10 mouse cellular contexts compared by ENCODE assay signal in the genomic region with DNA sequence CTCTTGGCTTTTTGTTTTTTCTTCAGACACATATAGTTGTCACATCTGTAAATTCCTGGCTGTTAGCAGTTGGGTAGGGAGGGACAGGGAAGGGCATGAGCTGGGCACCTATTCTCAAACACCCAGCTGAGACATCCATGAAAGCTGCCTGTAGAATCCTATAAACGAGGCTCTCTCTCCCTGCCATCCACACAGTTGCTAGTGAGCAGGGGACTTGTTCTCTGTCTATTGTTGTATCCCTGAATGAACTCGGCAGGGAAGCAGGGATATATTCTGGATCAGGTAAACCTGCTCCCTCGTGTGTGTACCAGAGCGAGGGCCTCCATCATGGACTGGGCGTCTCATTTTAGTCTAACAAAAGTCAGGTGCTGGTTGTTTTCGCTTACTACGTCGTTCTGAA.
DNase-seq lines count a peak whose midpoint lies in the region; ATAC-seq and TF ChIP-seq lines count a peak whose summit lies in the region.
"Had no signal": no experiment of that assay in that cellular context is flagged by ENCODE, and none has a peak within 500 bp of the region (broad histone marks: within the 10 kb centered on the region; RNA-seq: fewer than 3 reads in every experiment).

No protein-coding gene starts in this region.

- no peak overlapping the region for H3K4me2 ChIP-seq in heart, embryonic 11.5 days
- H3K4me2 ChIP-seq in midbrain, embryonic 12.5 days (replicated peaks) = peak overlapping the region; percentile 16; the same call in 1 of the 2 replicates
- H3K4me2 ChIP-seq in midbrain, postnatal 0 days (ENCODE audit: low read depth, low read length, poor library complexity, severe bottlenecking) = no peak overlapping the region
- 0 out of 2 replicates have a peak overlapping the region, but pooled peaks have one; percentile 32 for H3K4me2 ChIP-seq in hindbrain, embryonic 15.5 days
- H3K4me2 ChIP-seq in neural tube, embryonic 13.5 days = no peak overlapping the region

- WGBS in heart, embryonic 11.5 days (ENCODE audit: insufficient replicate concordance) = 83% methylated on average over 8 of the region's 8 CpGs
- 53% methylated on average over 8 of the region's 8 CpGs for WGBS in midbrain, embryonic 12.5 days
- 53% methylated on average over 8 of the region's 8 CpGs for WGBS in midbrain, postnatal 0 days
- 60% methylated on average over 8 of the region's 8 CpGs for WGBS in hindbrain, embryonic 15.5 days
- 55% methylated on average over 8 of the region's 8 CpGs for WGBS in neural tube, embryonic 13.5 days

- H3K4me1 ChIP-seq in heart, embryonic 11.5 days (ENCODE audit: control insufficient read depth, insufficient read depth, low read length) = no peaks in the 10 kb centered on the region
- H3K4me1 ChIP-seq in midbrain, embryonic 12.5 days = peaks cover 40% of the 10 kb centered on the region
- H3K4me1 ChIP-seq in midbrain, postnatal 0 days (ENCODE audit: insufficient read depth, low read length) = 0 out of 2 replicates have a peak, but pooled peaks cover 4% of the 10 kb centered on the region
- peaks cover 16% of the 10 kb centered on the region for H3K4me1 ChIP-seq in hindbrain, embryonic 15.5 days (replicated peaks)
- peaks cover 31% of the 10 kb centered on the region for H3K4me1 ChIP-seq in neural tube, embryonic 13.5 days (replicated peaks)

- H3K27me3 ChIP-seq in heart, embryonic 11.5 days (ENCODE audit: control insufficient read depth, insufficient read depth, low read length) = no peaks in the 10 kb centered on the region
- no peaks in the 10 kb centered on the region for H3K27me3 ChIP-seq in midbrain, embryonic 12.5 days
- H3K27me3 ChIP-seq in midbrain, postnatal 0 days (ENCODE audit: insufficient read depth, low read length) = no peaks in the 10 kb centered on the region
- H3K27me3 ChIP-seq in hindbrain, embryonic 15.5 days = no peaks in the 10 kb centered on the region
- H3K27me3 ChIP-seq in neural tube, embryonic 13.5 days = no peaks in the 10 kb centered on the region

- H3K4me3 ChIP-seq in heart, embryonic 11.5 days (ENCODE audit: low read depth, low read length) = no peak overlapping the region
- H3K4me3 ChIP-seq in midbrain, embryonic 12.5 days = no peak overlapping the region
- H3K4me3 ChIP-seq in midbrain, postnatal 0 days (ENCODE audit: low read depth, low read length) = no peak overlapping the region
- H3K4me3 ChIP-seq in hindbrain, embryonic 15.5 days = no peak overlapping the region
- H3K4me3 ChIP-seq in neural tube, embryonic 13.5 days = no peak overlapping the region
- H3K4me3 ChIP-seq: erythroblast, embryonic 14.5 days had no signal

- no peak overlapping the region for H3K9ac ChIP-seq in heart, embryonic 11.5 days (ENCODE audit: low read depth, low read length)
- H3K9ac ChIP-seq in midbrain, embryonic 12.5 days (replicated peaks) = peak overlapping the region; percentile 49; the same call in 1 of the 2 replicates
- no peak overlapping the region for H3K9ac ChIP-seq in midbrain, postnatal 0 days (replicated peaks; ENCODE audit: low read length, poor library complexity, severe bottlenecking)
- no peak overlapping the region for H3K9ac ChIP-seq in hindbrain, embryonic 15.5 days
- peak overlapping the region; percentile 34; the same call in 1 of the 2 replicates for H3K9ac ChIP-seq in neural tube, embryonic 13.5 days
- H3K9ac ChIP-seq: liver, postnatal 0 days had no signal

- intact Hi-C loops in heart, postnatal 36 days (cut with DNase I) = no loop called here

- no peaks in the 10 kb centered on the region for H3K36me3 ChIP-seq in heart, embryonic 11.5 days (ENCODE audit: control insufficient read depth, insufficient read depth, low read length)
- H3K36me3 ChIP-seq in midbrain, embryonic 12.5 days = no peaks in the 10 kb centered on the region
- H3K36me3 ChIP-seq in midbrain, postnatal 0 days (ENCODE audit: insufficient read depth, low read length) = no peaks in the 10 kb centered on the region
- H3K36me3 ChIP-seq in hindbrain, embryonic 15.5 days = no peaks in the 10 kb centered on the region
- no peaks in the 10 kb centered on the region for H3K36me3 ChIP-seq in neural tube, embryonic 13.5 days

- DNase-seq in heart, postnatal 36 days = no peak
- no peak for DNase-seq in midbrain, postnatal 0 days (ENCODE audit: low spot score)
- no peak for DNase-seq in testis, postnatal 14 days (ENCODE audit: low spot score)
- DNase-seq in adrenal gland, adult 8-10 months = no peak
- DNase-seq: liver, postnatal 0 days had no signal

- no peaks in the 10 kb centered on the region for H3K9me3 ChIP-seq in heart, embryonic 11.5 days (replicated peaks; ENCODE audit: control insufficient read depth, low read length)
- H3K9me3 ChIP-seq in midbrain, embryonic 12.5 days = no peaks in the 10 kb centered on the region
- no peaks in the 10 kb centered on the region for H3K9me3 ChIP-seq in midbrain, postnatal 0 days (ENCODE audit: low read length)
- no peaks in the 10 kb centered on the region for H3K9me3 ChIP-seq in hindbrain, embryonic 15.5 days
- no peaks in the 10 kb centered on the region for H3K9me3 ChIP-seq in neural tube, embryonic 13.5 days

- H3K27ac ChIP-seq in heart, embryonic 11.5 days (ENCODE audit: low read depth, low read length) = peak overlapping the region; percentile 7; the same call in 1 of the 2 replicates
- peak overlapping the region; percentile 74 for H3K27ac ChIP-seq in midbrain, embryonic 12.5 days (replicated peaks)
- H3K27ac ChIP-seq in midbrain, postnatal 0 days (ENCODE audit: low read depth, low read length) = no peak overlapping the region
- 0 out of 2 replicates have a peak overlapping the region, but pooled peaks have one; percentile 53 for H3K27ac ChIP-seq in hindbrain, embryonic 15.5 days (replicated peaks)
- H3K27ac ChIP-seq in neural tube, embryonic 13.5 days (replicated peaks) = peak overlapping the region; percentile 46

- no peak for ATAC-seq in heart, embryonic 11.5 days (replicated peaks; ENCODE audit: insufficient number of reproducible peaks, low FRiP score, low TSS enrichment)
- ATAC-seq in midbrain, embryonic 12.5 days (ENCODE audit: low FRiP score, low read depth) = 0 out of 2 replicates have a peak, but pooled peaks have one; percentile 36
- ATAC-seq in midbrain, postnatal 0 days (ENCODE audit: low FRiP score) = no peak
- ATAC-seq in hindbrain, embryonic 15.5 days (ENCODE audit: low FRiP score, low read depth) = peak; percentile 42; the same call in 1 of the 2 replicates
- ATAC-seq in neural tube, embryonic 13.5 days (ENCODE audit: low read depth) = no peak; the same call in 1 of the 2 replicates
- ATAC-seq: liver, postnatal 0 days had no signal

- TF ChIP-seq CTCF in midbrain, postnatal 0 days (IDR thresholded peaks at IDR 0.05) = no peak

Comparison
In these comparisons a context has a peak if more than half of its experiments do, and no peak if none do; other contexts are left out.
1. ATAC-seq: peak in midbrain, embryonic 12.5 days (single experiment) and hindbrain, embryonic 15.5 days (single experiment); none in heart, embryonic 11.5 days (single experiment), midbrain, postnatal 0 days (single experiment) and neural tube, embryonic 13.5 days (single experiment).
2. H3K4me2 ChIP-seq: peak in midbrain, embryonic 12.5 days (single experiment) and hindbrain, embryonic 15.5 days (single experiment); none in heart, embryonic 11.5 days (single experiment), midbrain, postnatal 0 days (single experiment) and neural tube, embryonic 13.5 days (single experiment).
3. H3K9ac ChIP-seq: peak in midbrain, embryonic 12.5 days (single experiment) and neural tube, embryonic 13.5 days (single experiment); none in heart, embryonic 11.5 days (single experiment), midbrain, postnatal 0 days (single experiment) and hindbrain, embryonic 15.5 days (single experiment).